Mouse (Mus musculus) stomach, embryonic 14.5 days (tissue): ENCODE measurements at regions not wholly inside any gene's neighbourhood (a gene's known extent, or its start where the extent isn't known, plus 50 kb on each side); places are given as distances from the start of the nearest gene placed in this dataset.

Experiments used
- ATAC-seq: fragments of 200-750 bp; cut with Nextera tagmentation; 2 replicates; pipeline ENCODE4 v1.8.0; 2017; ENCODE audit warnings: low read depth, moderate TSS enrichment; ENCODE audit not compliant: insufficient number of reproducible peaks, insufficient read depth, low FRiP score
- H3K27ac ChIP-seq: fragments of 300-500 bp; sonication (generic); 2 replicates; pipeline ENCODE4 v1.5.1; 2014; ENCODE audit warnings: mild to moderate bottlenecking, low read length, moderate library complexity, mixed read lengths
- H3K27me3 ChIP-seq: fragments of 300-500 bp; sonication (generic); 2 replicates; pipeline ENCODE4 v1.6.1; 2014; ENCODE audit warnings: low read length, control low read depth, mixed read lengths; ENCODE audit not compliant: control insufficient read depth, insufficient read depth
- H3K36me3 ChIP-seq: fragments of 300-500 bp; sonication (generic); 2 replicates; pipeline ENCODE4 v1.6.1; 2014; ENCODE audit warnings: mild to moderate bottlenecking, control low read depth, low read length, moderate library complexity, mixed read lengths; ENCODE audit not compliant: control insufficient read depth, insufficient read depth
- H3K4me1 ChIP-seq: fragments of 300-500 bp; sonication (generic); 2 replicates; pipeline ENCODE4 v1.6.1; 2014; ENCODE audit warnings: low read length, control low read depth, mixed read lengths; ENCODE audit not compliant: control insufficient read depth, insufficient read depth
- H3K4me2 ChIP-seq: fragments of 300-500 bp; sonication (generic); replicated peaks from 2 replicates; pipeline ENCODE4 v1.6.1; 2014; ENCODE audit warnings: low read depth, low read length, control low read depth
- H3K4me3 ChIP-seq: fragments of 300-500 bp; sonication (generic); 2 replicates; pipeline ENCODE4 v1.5.1; 2014; ENCODE audit warnings: low read depth, low read length, control low read depth
- H3K9ac ChIP-seq: fragments of 300-500 bp; sonication (generic); replicated peaks from 2 replicates; pipeline ENCODE4 v1.6.1; 2014; ENCODE audit warnings: low read depth, mild to moderate bottlenecking, control low read depth, low read length, moderate library complexity, mixed read lengths
- H3K9me3 ChIP-seq: fragments of 300-500 bp; sonication (generic); 2 replicates; pipeline ENCODE4 v1.6.1; 2016; ENCODE audit warnings: low read depth, low read length, control low read depth; ENCODE audit not compliant: control insufficient read depth
- WGBS: fragments of 180-500 bp; shearing (Covaris S2); extraction: QIAGEN DNeasy Blood & Tissue Kit; methylation state at CpG from one replicate; pipeline ENCODE4 v1.1.7; 2014; 5-methylcytosine and 5-hydroxymethylcytosine counted together

DNA sequence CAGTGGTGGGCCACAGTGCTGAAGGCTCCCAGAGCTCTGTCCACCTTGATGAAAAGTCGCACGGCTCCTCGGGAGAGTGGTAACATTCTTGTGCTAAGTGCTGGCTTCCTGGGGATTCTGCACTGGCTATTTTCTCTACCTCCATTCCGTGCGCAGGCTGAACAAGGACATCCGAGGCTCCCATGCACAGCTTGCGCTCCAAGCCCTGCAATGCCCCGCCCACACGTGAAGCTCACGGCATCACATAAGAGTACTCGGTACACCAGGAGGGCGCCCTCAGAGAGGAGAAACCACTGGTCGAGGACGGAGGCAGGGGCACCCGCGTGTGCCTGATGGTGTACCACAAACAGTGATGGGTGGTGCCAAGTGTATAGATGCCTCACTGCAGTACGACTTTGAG is 73.7 kb upstream of the Pced1b start:
- no peak overlapping the region for H3K4me2 ChIP-seq
- H3K4me3 ChIP-seq = no peak overlapping the region
- H3K27me3 ChIP-seq = no peaks in the 10 kb centered on the region
- no peaks in the 10 kb centered on the region for H3K9me3 ChIP-seq
- no peak overlapping the region for H3K9ac ChIP-seq
- H3K27ac ChIP-seq = no peak overlapping the region
- no peaks in the 10 kb centered on the region for H3K36me3 ChIP-seq
- no peak for ATAC-seq
- H3K4me1 ChIP-seq = peaks cover 11% of the 10 kb centered on the region; the same call in 1 of the 2 replicates
- 73% methylated on average over 17 of the region's 17 CpGs for WGBS

GRCm38 (mm10) chr15:97170074-97170473 is 76.8 kb upstream of the Pced1b start:
- Histone ChIP-seq H3K27ac (no peak overlapping the region), H3K27me3 (no peaks in the 10 kb centered on the region), H3K4me3 (no peak overlapping the region), H3K4me2 (no peak overlapping the region), H3K4me1 (peaks cover 6% of the 10 kb centered on the region; the same call in 1 of the 2 replicates), H3K36me3 (no peaks in the 10 kb centered on the region), H3K9ac (no peak overlapping the region), H3K9me3 (no peaks in the 10 kb centered on the region)
- WGBS = 75% methylated on average over 6 of the region's 6 CpGs
- no peak for ATAC-seq

- Histone ChIP-seq H3K36me3 (no peaks in the 10 kb centered on the region), H3K27ac (no peak overlapping the region), H3K9me3 (no peaks in the 10 kb centered on the region), H3K4me1 (peaks cover under 1% of the 10 kb centered on the region; the same call in 1 of the 2 replicates), H3K4me3 (no peak overlapping the region), H3K4me2 (no peak overlapping the region), H3K27me3 (no peaks in the 10 kb centered on the region), H3K9ac (no peak overlapping the region)
- ATAC-seq = no peak
- WGBS = 74% methylated on average over 10 of the region's 10 CpGs
These were observed 77.5 kb upstream of the Pced1b start for GRCm38 (mm10) chr15:97169381-97169780.

GRCm38 (mm10) chr15:97167116-97167515 is 79.8 kb upstream of the Pced1b start:
- Histone ChIP-seq H3K36me3 (no peaks in the 10 kb centered on the region), H3K27ac (no peak overlapping the region), H3K9ac (no peak overlapping the region), H3K4me3 (no peak overlapping the region), H3K4me1 (no peaks in the 10 kb centered on the region), H3K9me3 (no peaks in the 10 kb centered on the region), H3K4me2 (no peak overlapping the region), H3K27me3 (no peaks in the 10 kb centered on the region)
- WGBS = 94% methylated on average over 7 of the region's 7 CpGs
- ATAC-seq = no peak

- Histone ChIP-seq H3K4me2 (no peak overlapping the region), H3K27me3 (no peaks in the 10 kb centered on the region)
These were observed 82.3 kb upstream of the Pced1b start for GRCm38 (mm10) chr15:97164616-97165015.

DNA sequence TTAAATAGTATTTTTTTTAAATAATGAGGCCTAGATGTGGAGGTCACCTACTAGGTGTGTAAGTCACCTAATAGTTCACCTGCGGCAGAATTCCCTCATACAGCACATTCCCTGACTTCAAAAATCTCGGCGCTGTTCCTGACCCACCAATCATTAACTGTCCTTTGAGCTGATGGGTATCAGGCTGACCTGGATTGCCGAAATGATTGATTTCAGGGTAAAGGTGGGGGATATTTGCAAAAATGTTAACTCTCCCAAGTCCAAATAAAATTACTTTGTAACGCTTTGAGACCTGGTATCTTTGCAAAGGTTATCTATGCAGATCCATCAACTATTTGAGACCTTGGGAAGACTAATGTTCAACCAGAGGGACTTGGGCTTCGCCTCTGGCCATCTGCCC is 82.9 kb upstream of the Pced1b start:
- no peak for ATAC-seq
- 50% methylated on average over 6 of the region's 6 CpGs for WGBS
- no peak overlapping the region for H3K27ac ChIP-seq

More at GRCm38 (mm10) chr15:97164616-97165015, 82.3 kb upstream of the Pced1b start:
- no peak overlapping the region for H3K9ac ChIP-seq
- 69% methylated on average over 15 of the region's 15 CpGs for WGBS
- no peak overlapping the region for H3K4me3 ChIP-seq
- no peaks in the 10 kb centered on the region for H3K4me1 ChIP-seq
- ATAC-seq = no peak
- no peaks in the 10 kb centered on the region for H3K36me3 ChIP-seq
- no peak overlapping the region for H3K27ac ChIP-seq
- no peaks in the 10 kb centered on the region for H3K9me3 ChIP-seq

GRCm38 (mm10) chr15:97163090-97163489 is 83.8 kb upstream of the Pced1b start:
- Histone ChIP-seq H3K4me1 (no peaks in the 10 kb centered on the region), H3K27me3 (no peaks in the 10 kb centered on the region), H3K9ac (no peak overlapping the region), H3K9me3 (no peaks in the 10 kb centered on the region), H3K27ac (no peak overlapping the region), H3K4me3 (no peak overlapping the region), H3K36me3 (no peaks in the 10 kb centered on the region), H3K4me2 (no peak overlapping the region)
- 84% methylated on average over 8 of the region's 8 CpGs for WGBS
- ATAC-seq = no peak

More for the DNA sequence above, 82.9 kb upstream of the Pced1b start:
- no peaks in the 10 kb centered on the region for H3K4me1 ChIP-seq
- no peaks in the 10 kb centered on the region for H3K27me3 ChIP-seq
- H3K4me3 ChIP-seq = no peak overlapping the region
- H3K4me2 ChIP-seq = no peak overlapping the region
- no peaks in the 10 kb centered on the region for H3K36me3 ChIP-seq
- H3K9me3 ChIP-seq = no peaks in the 10 kb centered on the region
- H3K9ac ChIP-seq = no peak overlapping the region

DNA sequence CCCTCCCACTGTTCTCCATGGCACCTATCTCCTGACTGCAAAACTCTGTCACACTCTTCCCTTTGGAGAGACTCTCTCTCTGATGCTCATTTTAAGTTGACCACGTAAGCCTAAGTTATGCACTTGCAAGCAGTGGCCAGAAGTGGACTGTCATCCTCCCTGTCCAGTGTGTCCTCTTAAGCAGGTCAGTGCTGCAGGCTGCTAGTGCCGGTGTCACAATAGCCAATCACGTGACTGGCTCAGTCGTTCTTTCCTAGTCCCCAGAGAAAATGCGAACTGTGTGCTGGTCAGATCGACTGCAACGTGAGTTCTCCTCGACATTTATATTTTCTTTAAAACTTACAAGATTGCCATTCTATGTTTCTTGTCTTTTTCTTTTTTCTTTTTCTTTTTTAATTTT is 84.6 kb upstream of the Pced1b start:
- H3K27me3 ChIP-seq = no peaks in the 10 kb centered on the region
- H3K27ac ChIP-seq = no peak overlapping the region
- no peaks in the 10 kb centered on the region for H3K4me1 ChIP-seq
- H3K9me3 ChIP-seq = no peaks in the 10 kb centered on the region
- no peak overlapping the region for H3K9ac ChIP-seq
- no peak for ATAC-seq
- H3K36me3 ChIP-seq = no peaks in the 10 kb centered on the region
- 88% methylated on average over 8 of the region's 8 CpGs for WGBS
- H3K4me3 ChIP-seq = no peak overlapping the region
- no peak overlapping the region for H3K4me2 ChIP-seq

DNA sequence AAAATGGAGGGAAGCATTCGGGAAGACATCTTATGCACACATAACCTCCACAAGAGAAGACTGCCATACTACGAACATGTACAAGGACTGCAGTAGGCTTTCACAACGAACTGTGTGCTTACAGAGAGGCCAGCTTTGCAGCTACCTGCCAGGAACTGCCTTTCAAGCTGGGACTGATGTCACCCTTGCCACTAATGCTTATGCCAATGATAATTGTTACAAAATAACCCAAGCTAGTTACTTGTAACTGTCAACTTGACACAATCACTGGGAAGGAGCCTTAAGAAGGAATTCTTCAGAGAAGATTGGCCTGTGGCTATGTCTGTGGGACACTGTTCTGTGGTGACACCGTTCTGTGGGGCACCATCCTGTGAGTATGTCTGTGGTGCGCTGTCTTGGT is 85.4 kb upstream of the Pced1b start:
- Histone ChIP-seq H3K9me3 (no peaks in the 10 kb centered on the region), H3K4me3 (no peak overlapping the region), H3K36me3 (no peaks in the 10 kb centered on the region), H3K27ac (no peak overlapping the region), H3K9ac (no peak overlapping the region), H3K4me1 (no peaks in the 10 kb centered on the region), H3K27me3 (no peaks in the 10 kb centered on the region), H3K4me2 (no peak overlapping the region)
- 89% methylated on average over 5 of the region's 5 CpGs for WGBS
- no peak for ATAC-seq
